ENCODE assay signal across 9 mouse cellular contexts in genomic region chr10:33986771-33987170, GRCm38 (mm10). TPM values are rescaled to one million over a fixed set of nuclear protein-coding genes. Genes with fewer than 3 reads are reported as not detected.
DNase-seq lines count a peak whose midpoint lies in the region; ATAC-seq lines count a peak whose summit lies in the region.
"Had no signal": no experiment of that assay in that cellular context is flagged by ENCODE, and none has a peak within 500 bp of the region (broad histone marks: within the 10 kb centered on the region; RNA-seq: fewer than 3 reads in every experiment).

No protein-coding gene starts in this region.

- H3K27me3 ChIP-seq in forebrain, embryonic 15.5 days, result no peaks in the 10 kb centered on the region
- no peaks in the 10 kb centered on the region for H3K27me3 ChIP-seq in midbrain, embryonic 13.5 days
- H3K27me3 ChIP-seq: embryonic facial prominence, embryonic 15.5 days had no signal

- DNase-seq in urinary bladder, adult 18-20 months (ENCODE audit: low spot score in 2 of 2), result peak; percentile 8
- DNase-seq in urinary bladder, postnatal 4 days (ENCODE audit: low spot score in 2 of 2), result no peak
- peak; percentile 40 for DNase-seq in cerebellum, adult 11-12 months
- DNase-seq in left cerebral cortex, postnatal 36 days (ENCODE audit: low spot score in 2 of 2), result peak; percentile 37 to 60
- DNase-seq in spleen, postnatal 10 days (ENCODE audit: low spot score in 2 of 2), result peak; percentile 28 to 71

- peaks cover 9% of the 10 kb centered on the region for H3K36me3 ChIP-seq in forebrain, embryonic 15.5 days
- H3K36me3 ChIP-seq in midbrain, embryonic 13.5 days, result peaks cover 14% of the 10 kb centered on the region

- no peak overlapping the region for H3K9ac ChIP-seq in forebrain, embryonic 15.5 days (replicated peaks)
- H3K9ac ChIP-seq in midbrain, embryonic 13.5 days (replicated peaks), result no peak overlapping the region
- H3K9ac ChIP-seq: embryonic facial prominence, embryonic 15.5 days had no signal

- no peaks in the 10 kb centered on the region for H3K4me1 ChIP-seq in forebrain, embryonic 15.5 days
- H3K4me1 ChIP-seq in midbrain, embryonic 13.5 days (replicated peaks), result no peaks in the 10 kb centered on the region
- H3K4me1 ChIP-seq: embryonic facial prominence, embryonic 15.5 days had no signal

- intact Hi-C loops in left cerebral cortex, postnatal 36 days (cut with DNase I), result no loop called here

- H3K9me3 ChIP-seq in forebrain, embryonic 15.5 days, result no peaks in the 10 kb centered on the region
- no peaks in the 10 kb centered on the region for H3K9me3 ChIP-seq in midbrain, embryonic 13.5 days
- H3K9me3 ChIP-seq: embryonic facial prominence, embryonic 15.5 days had no signal

- H3K27ac ChIP-seq in forebrain, embryonic 15.5 days (replicated peaks), result no peak overlapping the region
- H3K27ac ChIP-seq in midbrain, embryonic 13.5 days, result no peak overlapping the region
- H3K27ac ChIP-seq: embryonic facial prominence, embryonic 15.5 days had no signal

- 21% methylated on average over 4 of the region's 4 CpGs for WGBS in forebrain, embryonic 15.5 days
- 20% methylated on average over 4 of the region's 4 CpGs for WGBS in midbrain, embryonic 13.5 days

- H3K4me3 ChIP-seq in forebrain, embryonic 15.5 days, result no peak overlapping the region
- no peak overlapping the region for H3K4me3 ChIP-seq in midbrain, embryonic 13.5 days (replicated peaks)
- H3K4me3 ChIP-seq: embryonic facial prominence, embryonic 15.5 days had no signal

- ATAC-seq in forebrain, embryonic 15.5 days (replicated peaks), result peak; percentile 80
- ATAC-seq in inflammation-experienced regulatory T-cells, adult 6 months, result peak; percentile 100
- ATAC-seq in midbrain, embryonic 13.5 days, result peak; percentile 50; the same call in 1 of the 2 replicates

- H3K4me2 ChIP-seq in forebrain, embryonic 15.5 days (replicated peaks), result no peak overlapping the region
- H3K4me2 ChIP-seq in midbrain, embryonic 13.5 days (replicated peaks), result no peak overlapping the region
- H3K4me2 ChIP-seq: embryonic facial prominence, embryonic 15.5 days had no signal

RNA-seq across cellular contexts. Expression of gene Rwdd1, which starts 32.7 kb away (rescaled TPM):
- 127 and 131 TPM in 2 replicates for polyA plus RNA-seq in forebrain, embryonic 15.5 days (2015; fragmentation: Nextera tagmentation; extraction: Ambion mirVana)
- polyA plus RNA-seq in inflammation-experienced regulatory T-cells, adult 6 months (2017; shearing (Covaris generic)), result 100 to 1,000 TPM in 1 of 3 experiments, 10 to 100 TPM in 2; 59.6 to 140 (median 87.0) TPM
- total RNA-seq in left cerebral cortex, postnatal 36 days (2021), result 100 to 1,000 TPM in 1 of 2 experiments, 10 to 100 TPM in 1; 94.4 to 104 TPM
- 131 and 138 TPM in 2 replicates for polyA plus RNA-seq in midbrain, embryonic 13.5 days (2015; fragmentation: Nextera tagmentation; extraction: Ambion mirVana)

RNA-seq across cellular contexts. Expression of gene Zup1, which starts 35.7 kb away (rescaled TPM):
- polyA plus RNA-seq in forebrain, embryonic 15.5 days (2015; fragmentation: Nextera tagmentation; extraction: Ambion mirVana), result 21.0 and 22.8 TPM in 2 replicates
- polyA plus RNA-seq in inflammation-experienced regulatory T-cells, adult 6 months (2017; shearing (Covaris generic)), result 10 to 100 TPM; 59.3 to 86.4 (median 70.5) TPM
- 10 to 100 TPM; 10.6 to 17.9 TPM for total RNA-seq in left cerebral cortex, postnatal 36 days (2021)
- 27.2 and 27.3 TPM in 2 replicates for polyA plus RNA-seq in midbrain, embryonic 13.5 days (2015; fragmentation: Nextera tagmentation; extraction: Ambion mirVana)

RNA-seq across cellular contexts. Expression of gene Trappc3l, which starts 50.6 kb away (rescaled TPM):
- not detected in 2 replicates for polyA plus RNA-seq in forebrain, embryonic 15.5 days (2015; fragmentation: Nextera tagmentation; extraction: Ambion mirVana)
- not detected for polyA plus RNA-seq in inflammation-experienced regulatory T-cells, adult 6 months (2017; shearing (Covaris generic))
- total RNA-seq in left cerebral cortex, postnatal 36 days (2021), result under 1 TPM; 0.34 to 0.62 TPM
- not detected in 2 replicates for polyA plus RNA-seq in midbrain, embryonic 13.5 days (2015; fragmentation: Nextera tagmentation; extraction: Ambion mirVana)
- polyA plus RNA-seq: embryonic facial prominence, embryonic 15.5 days had no signal

RNA-seq across cellular contexts. Expression of gene Calhm4, which starts 57.3 kb away (rescaled TPM):
- polyA plus RNA-seq in forebrain, embryonic 15.5 days (2015; fragmentation: Nextera tagmentation; extraction: Ambion mirVana), result not detected in 2 replicates
- polyA plus RNA-seq in inflammation-experienced regulatory T-cells, adult 6 months (2017; shearing (Covaris generic)), result not detected
- total RNA-seq in left cerebral cortex, postnatal 36 days (2021), result not detected
- polyA plus RNA-seq in midbrain, embryonic 13.5 days (2015; fragmentation: Nextera tagmentation; extraction: Ambion mirVana), result not detected in 2 replicates

Comparison
In these comparisons a context has a peak if more than half of its experiments do, and no peak if none do; other contexts are left out.
1. DNase-seq: peak in urinary bladder, adult 18-20 months (2 of 2), cerebellum, adult 11-12 months (single experiment), left cerebral cortex, postnatal 36 days (2 of 2) and spleen, postnatal 10 days (2 of 2); none in urinary bladder, postnatal 4 days (0 of 2).
2. ATAC-seq: peak in every context shown above with its lines; median percentile 100 in inflammation-experienced regulatory T-cells, adult 6 months; 80 in forebrain, embryonic 15.5 days; 50 in midbrain, embryonic 13.5 days.